Mouse (Mus musculus) heart, embryonic 10.5 days (tissue): ENCODE results near the gene Dlx6. TPM values are rescaled to one million over a fixed set of nuclear protein-coding genes. Genes with fewer than 3 reads are reported as not detected.

Experiments
- DNase-seq: peaks from one replicate; pipeline ENCODE4 v3.0.0-alpha.2; 2017; ENCODE audit warnings: low spot score
- H3K27ac ChIP-seq: fragments of 300-500 bp; sonication (generic); 2 replicates; pipeline ENCODE4 v1.5.1; 2016; ENCODE audit warnings: mild to moderate bottlenecking
- H3K27me3 ChIP-seq: fragments of 300-500 bp; sonication (generic); 2 replicates; pipeline ENCODE4 v1.6.1; 2016; ENCODE audit warnings: mild to moderate bottlenecking; ENCODE audit not compliant: poor library complexity, insufficient read depth, severe bottlenecking
- H3K36me3 ChIP-seq: fragments of 300-500 bp; sonication (generic); 2 replicates; pipeline ENCODE4 v1.6.1; 2016; ENCODE audit warnings: mild to moderate bottlenecking, moderate library complexity
- H3K4me1 ChIP-seq: fragments of 300-500 bp; sonication (generic); 2 replicates; pipeline ENCODE4 v1.6.1; 2016; ENCODE audit warnings: mild to moderate bottlenecking
- H3K4me3 ChIP-seq: fragments of 300-500 bp; sonication (generic); 2 replicates; pipeline ENCODE4 v1.5.1; 2016; ENCODE audit warnings: mild to moderate bottlenecking, moderate library complexity
- H3K9me3 ChIP-seq: fragments of 300-500 bp; sonication (generic); 2 replicates; pipeline ENCODE4 v1.6.1; 2016; ENCODE audit warnings: mild to moderate bottlenecking, moderate library complexity
- WGBS: fragments of 180-500 bp; shearing (Covaris S2); methylation state at CpG from one replicate; pipeline ENCODE4 v1.1.7; 2016; 5-methylcytosine and 5-hydroxymethylcytosine counted together
- polyA plus RNA-seq: library from polyadenylated mRNA; unstranded; fragments of >200 nt; fragmentation: Nextera tagmentation; extraction: Ambion mirVana; gene quantifications from 2 replicates; pipeline ENCODE4 v1.2.1, GENCODE M21; 2016

The Dlx6 gene
- polyA plus RNA-seq, 1 experiment from 2014 or later, result 0.23 TPM

DNA sequence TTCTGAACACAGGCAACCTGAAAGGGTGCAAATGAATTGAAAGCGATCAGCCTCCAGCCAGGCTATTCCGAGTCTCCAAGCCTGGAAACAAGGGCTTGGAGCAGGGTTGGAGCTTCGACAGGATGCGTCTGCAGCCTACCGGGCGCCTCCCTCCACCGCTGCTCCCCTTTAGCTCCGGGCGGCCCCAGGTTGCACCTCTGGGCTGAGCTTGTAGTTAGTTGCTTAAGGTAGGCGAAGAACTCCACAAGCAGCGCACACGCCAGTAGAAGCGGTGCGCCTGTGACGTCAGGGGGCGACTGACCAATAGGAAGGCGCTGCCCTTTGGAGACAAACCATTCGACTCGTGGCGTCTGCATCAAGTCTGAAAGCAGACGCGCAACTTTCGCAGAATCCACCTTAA lies 523 bp upstream of the Dlx6 start:
- peak; percentile 90 for DNase-seq
- Histone ChIP-seq H3K4me3 (peak overlapping the region; percentile 67), H3K9me3 (no peaks in the 10 kb centered on the region), H3K4me1 (peaks cover 21% of the 10 kb centered on the region), H3K36me3 (no peaks in the 10 kb centered on the region), H3K27ac (no peak overlapping the region), H3K27me3 (peaks cover 99% of the 10 kb centered on the region)
- WGBS, result 0% methylated on average over 23 of the region's 23 CpGs

DNA sequence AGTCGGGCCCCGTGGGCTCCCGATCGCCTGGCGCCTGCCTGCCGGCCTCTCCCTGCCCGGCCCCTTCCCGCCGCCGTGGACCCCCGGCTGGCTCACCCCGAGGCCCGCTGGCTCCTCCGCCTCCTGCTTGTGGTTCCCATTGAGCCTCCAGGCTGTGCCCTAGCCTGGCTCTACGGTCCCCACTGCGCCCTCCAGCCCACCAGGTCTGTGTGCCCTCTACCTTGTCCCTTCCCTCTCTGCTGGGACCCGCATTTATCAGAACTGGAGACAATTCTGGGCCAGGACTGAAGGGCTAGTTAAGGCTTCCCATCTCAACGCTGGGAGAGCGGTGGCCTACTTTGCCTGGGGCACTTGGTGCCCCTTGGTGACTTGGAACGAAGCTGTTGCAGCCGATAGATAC lies 821 bp downstream of the Dlx6 start:
- DNase-seq, result no peak
- Histone ChIP-seq H3K36me3 (no peaks in the 10 kb centered on the region), H3K4me1 (peaks cover 21% of the 10 kb centered on the region)

DNA sequence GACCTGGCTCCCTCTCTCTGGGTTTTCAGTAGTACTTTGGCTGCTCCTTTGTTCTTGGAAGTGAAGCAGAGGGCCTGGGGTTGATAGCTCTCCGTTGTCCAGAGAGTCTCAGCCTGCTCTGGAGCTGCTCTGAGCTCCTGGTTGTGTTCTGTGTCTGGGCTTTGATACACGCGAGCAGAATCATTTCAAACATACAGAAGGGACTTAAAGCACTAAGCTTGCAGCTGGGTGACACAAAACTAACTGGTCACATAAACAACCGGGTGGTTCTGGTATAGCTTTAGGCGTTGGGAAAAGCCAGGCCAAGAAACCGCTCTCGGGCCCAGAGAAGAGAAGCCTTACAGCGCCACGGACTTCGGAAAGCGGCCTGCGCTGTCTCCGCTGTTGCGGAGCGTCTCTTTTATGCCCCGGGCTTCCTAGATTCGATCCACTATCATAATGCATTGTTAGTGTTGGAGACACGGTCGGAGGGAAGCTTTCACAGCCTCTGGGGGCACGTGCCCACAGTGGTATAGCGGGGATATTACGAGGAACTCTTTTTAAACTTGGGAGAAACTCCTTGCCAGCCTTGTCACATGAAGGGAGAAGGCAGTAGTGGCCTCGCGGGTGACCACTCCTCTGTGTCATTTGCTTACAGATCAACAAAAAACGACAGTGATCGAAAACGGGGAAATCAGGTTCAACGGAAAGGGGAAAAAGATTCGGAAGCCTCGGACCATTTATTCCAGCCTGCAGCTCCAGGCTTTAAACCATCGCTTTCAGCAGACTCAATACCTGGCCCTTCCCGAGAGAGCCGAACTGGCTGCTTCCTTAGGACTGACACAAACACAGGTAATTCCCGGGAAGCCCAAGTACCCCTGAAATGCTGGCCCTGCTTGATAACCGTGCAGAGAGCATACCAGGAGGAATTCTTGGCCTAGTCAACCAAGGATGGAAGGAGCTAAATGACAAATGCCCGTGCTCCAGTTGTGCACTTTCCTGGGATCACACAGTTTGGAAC lies 1.6 kb downstream of the Dlx6 start:
- H3K27ac ChIP-seq, result no peak overlapping the region
- DNase-seq, result no peak
- 1% methylated on average over 36 of the region's 36 CpGs for WGBS

More for the DNA sequence above, 821 bp downstream of the Dlx6 start:
- peaks cover 99% of the 10 kb centered on the region for H3K27me3 ChIP-seq
- peak overlapping the region; percentile 81 for H3K27ac ChIP-seq
- WGBS, result 1% methylated on average over 21 of the region's 21 CpGs
- H3K9me3 ChIP-seq, result no peaks in the 10 kb centered on the region
- H3K4me3 ChIP-seq, result peak overlapping the region; percentile 67

DNA sequence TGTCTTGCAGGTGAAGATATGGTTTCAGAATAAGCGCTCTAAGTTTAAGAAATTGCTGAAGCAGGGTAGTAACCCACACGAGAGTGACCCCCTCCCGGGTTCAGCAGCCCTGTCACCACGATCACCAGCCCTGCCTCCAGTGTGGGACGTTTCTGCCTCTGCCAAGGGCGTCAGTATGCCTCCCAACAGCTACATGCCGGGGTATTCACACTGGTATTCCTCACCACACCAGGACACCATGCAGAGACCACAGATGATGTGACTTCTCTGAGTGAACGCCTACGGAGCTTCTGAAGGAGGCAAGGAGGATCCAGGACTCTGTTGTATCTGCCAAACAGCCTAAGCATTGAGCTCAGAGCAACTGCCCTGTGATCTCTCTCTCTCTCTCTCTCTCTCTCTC lies 3.9 kb downstream of the Dlx6 start:
- Histone ChIP-seq H3K9me3 (no peaks in the 10 kb centered on the region), H3K4me3 (no peak overlapping the region), H3K36me3 (no peaks in the 10 kb centered on the region), H3K27ac (no peak overlapping the region), H3K27me3 (peaks cover 100% of the 10 kb centered on the region), H3K4me1 (peaks cover 12% of the 10 kb centered on the region)
- no peak for DNase-seq
- 4% methylated on average over 9 of the region's 9 CpGs for WGBS

More for the DNA sequence above, 1.6 kb downstream of the Dlx6 start:
- H3K9me3 ChIP-seq, result no peaks in the 10 kb centered on the region
- peaks cover 20% of the 10 kb centered on the region for H3K4me1 ChIP-seq
- peaks cover 99% of the 10 kb centered on the region for H3K27me3 ChIP-seq
- no peaks in the 10 kb centered on the region for H3K36me3 ChIP-seq
- peak overlapping the region; percentile 67 for H3K4me3 ChIP-seq

DNA sequence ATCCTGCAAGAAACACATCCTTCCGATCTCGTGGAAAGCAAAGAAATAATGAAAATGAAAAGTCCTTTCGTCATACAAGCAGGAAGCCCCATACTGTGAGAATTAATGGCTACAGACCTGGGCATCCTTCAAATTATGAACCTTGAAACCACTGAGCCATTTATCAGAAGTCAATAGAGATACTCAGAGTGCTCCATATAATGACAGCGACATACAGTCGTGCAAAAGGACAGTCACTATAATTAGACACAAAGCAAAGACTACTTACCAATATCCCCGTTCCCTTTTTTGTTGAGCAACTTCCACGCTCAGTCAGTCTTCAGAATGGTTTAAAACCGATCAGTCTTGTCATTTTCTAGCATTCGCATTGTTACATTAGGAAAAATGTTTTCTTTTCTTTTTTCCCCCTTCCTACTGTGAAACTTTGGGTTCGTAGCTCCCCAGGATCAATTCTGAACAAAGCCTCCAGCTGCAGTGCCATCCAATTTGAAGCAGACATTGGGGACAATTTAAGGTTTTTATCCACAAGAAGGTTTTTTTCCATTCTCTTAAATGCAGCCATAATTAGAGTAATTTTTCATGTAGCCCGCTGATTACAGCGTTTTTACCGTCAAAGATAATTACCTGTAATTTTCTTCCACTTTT lies 6.0 kb downstream of the Dlx6 start:
- Histone ChIP-seq H3K27me3 (peaks cover 100% of the 10 kb centered on the region), H3K9me3 (no peaks in the 10 kb centered on the region), H3K27ac (no peak overlapping the region), H3K4me1 (peaks cover 4% of the 10 kb centered on the region), H3K4me3 (no peak overlapping the region), H3K36me3 (no peaks in the 10 kb centered on the region)
- no peak for DNase-seq
- 4% methylated on average over 13 of the region's 13 CpGs for WGBS

DNA sequence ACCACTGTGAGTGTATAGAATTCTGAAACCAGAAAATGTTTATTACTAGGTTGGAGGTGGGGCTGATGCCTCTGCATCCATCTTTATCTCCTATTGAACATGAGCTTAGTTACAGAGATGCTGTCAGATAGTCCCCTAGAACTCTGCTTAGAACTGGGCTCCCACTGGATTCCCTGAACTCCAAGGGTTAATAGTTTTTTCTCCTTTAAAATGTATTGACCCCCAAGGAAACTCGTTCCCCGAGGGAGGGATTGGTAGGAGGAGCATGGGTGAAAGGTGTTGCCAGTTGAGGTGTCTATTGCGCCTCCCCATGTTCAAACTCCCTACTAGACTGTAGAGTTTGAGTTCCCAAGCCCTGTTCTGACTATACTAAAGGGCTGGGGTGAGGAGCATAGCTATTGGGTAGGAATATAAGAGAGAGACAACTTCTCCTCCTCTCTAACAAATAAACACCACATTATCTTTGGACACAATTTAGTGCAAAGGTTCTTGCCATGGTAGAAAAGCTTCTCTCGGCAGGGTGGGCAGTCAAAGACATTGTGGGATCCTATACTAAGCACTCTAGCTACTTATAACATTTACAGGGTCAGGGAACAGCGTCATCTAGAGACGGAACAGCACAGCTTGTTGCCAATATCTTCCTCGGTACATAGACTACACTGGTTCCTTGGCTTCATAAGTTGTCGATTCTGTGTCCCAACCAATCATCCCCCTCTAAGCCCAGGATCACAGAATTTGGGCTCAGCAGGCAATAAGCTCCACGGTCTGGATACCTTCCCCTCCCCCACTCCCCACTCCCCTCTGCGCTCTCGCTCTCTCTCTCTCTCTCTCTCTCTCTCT lies 7.0 kb downstream of the Dlx6 start:
- 2% methylated on average over 11 of the region's 11 CpGs for WGBS
- DNase-seq, result no peak
- H3K27me3 ChIP-seq, result peaks cover 100% of the 10 kb centered on the region
- no peak overlapping the region for H3K27ac ChIP-seq
- H3K9me3 ChIP-seq, result no peaks in the 10 kb centered on the region
- H3K4me1 ChIP-seq, result peaks cover 12% of the 10 kb centered on the region
- no peaks in the 10 kb centered on the region for H3K36me3 ChIP-seq
- H3K4me3 ChIP-seq, result no peak overlapping the region

DNA sequence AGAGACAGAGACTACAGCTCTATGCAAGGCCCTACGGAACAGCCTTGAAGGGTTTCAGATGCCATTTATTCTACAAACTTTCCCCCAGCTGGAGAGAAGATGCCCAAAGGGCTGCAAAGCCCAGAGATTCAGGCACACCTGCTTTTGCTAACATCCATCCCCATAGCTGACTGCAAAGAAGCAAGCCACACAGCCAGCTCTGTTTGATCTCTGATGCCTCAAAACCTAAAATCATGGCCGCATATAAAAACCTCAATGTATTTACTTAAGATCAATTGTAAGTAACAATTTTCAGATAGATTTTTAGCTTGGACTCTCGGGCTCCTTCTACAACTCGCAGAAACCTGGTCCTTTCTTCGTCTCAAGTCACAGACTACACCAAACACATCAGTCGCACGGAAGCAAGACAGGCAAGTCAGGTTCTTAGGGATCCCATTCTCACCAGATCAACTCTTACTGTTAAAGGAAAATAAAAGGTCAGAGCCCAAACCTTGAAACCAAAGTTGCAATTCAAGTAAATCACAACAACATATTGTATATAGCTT lies 7.8 kb downstream of the Dlx6 start:
- Histone ChIP-seq H3K36me3 (no peaks in the 10 kb centered on the region), H3K9me3 (no peaks in the 10 kb centered on the region), H3K4me1 (peaks cover 13% of the 10 kb centered on the region), H3K27ac (no peak overlapping the region), H3K27me3 (peaks cover 100% of the 10 kb centered on the region), H3K4me3 (no peak overlapping the region)
- WGBS, result 1% methylated on average over 7 of the region's 7 CpGs
- DNase-seq, result no peak

DNA sequence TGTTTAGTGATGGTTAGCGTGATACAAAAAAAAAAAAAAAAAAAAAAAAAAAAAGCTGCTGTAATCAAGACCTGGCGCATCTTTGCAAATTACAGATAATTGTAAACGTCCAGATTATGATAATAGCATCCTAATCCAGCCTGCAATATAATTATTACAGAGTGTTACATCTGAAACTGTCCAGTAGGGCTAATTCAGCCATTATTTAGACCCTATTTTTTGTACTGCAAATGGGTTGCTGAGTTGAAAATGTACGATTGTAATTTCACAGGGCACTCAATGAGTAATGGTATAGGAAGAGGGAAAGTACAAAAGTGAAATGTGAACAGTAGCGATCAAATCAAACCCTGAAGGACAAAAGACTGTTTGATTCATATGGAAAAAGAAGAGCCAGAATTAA lies 8.6 kb downstream of the Dlx6 start:
- 2% methylated on average over 5 of the region's 5 CpGs for WGBS
- no peak overlapping the region for H3K4me3 ChIP-seq
- H3K9me3 ChIP-seq, result no peaks in the 10 kb centered on the region
- H3K27me3 ChIP-seq, result peaks cover 100% of the 10 kb centered on the region
- H3K27ac ChIP-seq, result no peak overlapping the region
- no peak for DNase-seq
- H3K4me1 ChIP-seq, result peaks cover 13% of the 10 kb centered on the region
- H3K36me3 ChIP-seq, result no peaks in the 10 kb centered on the region

DNA sequence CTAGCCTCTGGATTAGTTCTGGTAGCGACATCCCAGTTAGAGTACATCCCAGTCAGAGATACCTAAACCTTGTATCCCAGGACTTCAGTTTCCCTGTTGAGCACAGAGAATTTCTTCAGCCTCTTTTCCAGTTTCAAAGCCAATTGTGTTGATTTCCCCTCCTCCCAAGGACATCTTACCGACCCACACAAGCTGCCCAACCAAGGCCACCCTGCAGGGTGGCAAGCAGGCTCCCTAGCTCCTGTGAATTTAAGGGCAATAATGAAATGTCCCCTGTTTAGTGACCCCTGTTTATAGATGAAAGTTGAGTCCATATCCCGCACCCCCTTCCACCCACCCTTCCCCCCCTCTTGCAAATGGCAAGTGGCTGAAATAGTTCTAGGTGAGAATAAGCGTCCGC lies 9.7 kb downstream of the Dlx6 start:
- Histone ChIP-seq H3K4me1 (peaks cover 13% of the 10 kb centered on the region), H3K27ac (no peak overlapping the region), H3K9me3 (no peaks in the 10 kb centered on the region), H3K36me3 (no peaks in the 10 kb centered on the region), H3K4me3 (no peak overlapping the region), H3K27me3 (peaks cover 100% of the 10 kb centered on the region)
- DNase-seq, result no peak
- 2% methylated on average over 5 of the region's 5 CpGs for WGBS

DNA sequence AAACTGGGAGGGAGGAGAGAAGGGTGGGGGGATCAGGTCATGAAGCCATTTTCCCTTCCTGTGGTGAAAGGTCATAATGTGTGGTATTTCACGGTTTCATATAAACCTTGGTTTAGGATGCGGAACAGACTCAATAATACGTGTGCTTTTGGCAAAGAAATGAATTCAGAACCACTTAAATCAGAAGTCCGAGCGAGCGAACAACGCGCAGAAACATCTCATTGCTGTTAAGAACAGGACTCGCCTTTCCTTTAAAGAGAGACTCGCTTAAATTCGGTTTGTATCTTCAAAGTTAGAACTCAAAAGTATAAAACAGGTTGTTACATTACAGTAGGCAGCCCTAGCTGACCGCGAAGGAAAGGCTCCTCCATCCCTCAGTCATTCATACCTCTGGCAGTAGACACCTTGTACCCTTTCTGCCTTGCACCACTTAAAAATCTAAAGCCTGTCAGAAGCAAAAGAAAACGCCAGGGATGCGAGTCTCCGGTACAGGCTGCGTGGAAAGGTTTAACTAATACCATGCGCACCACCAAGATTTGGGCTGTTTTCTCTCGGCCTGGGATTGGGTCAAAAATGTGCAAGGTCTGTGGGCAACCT lies 10.4 kb downstream of the Dlx6 start:
- WGBS, result under 1% methylated on average over 19 of the region's 19 CpGs

DNA sequence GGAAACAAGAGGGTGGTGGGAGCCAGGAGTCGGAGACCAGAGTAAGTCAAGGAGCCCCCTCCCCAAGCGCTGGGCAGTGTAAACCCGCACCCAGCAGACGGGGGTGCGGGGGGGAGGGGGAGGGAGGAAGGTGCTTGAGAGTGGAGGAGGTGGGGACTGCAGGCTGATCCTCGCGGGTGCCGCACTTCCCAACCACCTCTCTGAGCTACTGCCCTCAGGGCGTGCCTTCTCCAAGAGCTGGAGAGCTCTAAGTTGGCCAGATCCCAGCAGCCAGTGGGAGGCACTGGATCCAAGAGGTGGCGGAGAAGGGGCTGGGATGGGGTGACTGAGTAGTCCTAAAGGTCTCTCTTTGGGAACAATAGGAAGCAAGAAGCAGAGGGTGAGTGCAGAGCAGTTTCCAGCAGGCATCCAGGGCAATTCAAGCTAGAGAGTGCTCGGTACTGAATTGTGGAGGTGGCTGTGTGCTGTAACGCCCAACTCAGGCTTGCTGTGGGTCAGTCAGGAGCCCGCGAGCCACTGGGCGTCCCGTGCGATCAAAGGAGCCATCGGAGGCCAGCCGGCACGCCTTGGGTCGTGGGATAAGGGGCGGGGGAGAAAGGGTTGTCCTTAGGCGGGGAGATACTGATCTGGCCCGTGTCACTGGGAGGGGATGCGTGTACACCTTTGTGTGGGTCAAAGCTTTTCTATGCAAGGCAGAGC lies 11.1 kb downstream of the Dlx6 start:
- peak overlapping the region; percentile 25 for H3K4me3 ChIP-seq
- H3K9me3 ChIP-seq, result no peaks in the 10 kb centered on the region
- peaks cover 23% of the 10 kb centered on the region for H3K4me1 ChIP-seq
- peaks cover 100% of the 10 kb centered on the region for H3K27me3 ChIP-seq
- DNase-seq, result no peak
- WGBS, result 0% methylated on average over 25 of the region's 25 CpGs
- no peaks in the 10 kb centered on the region for H3K36me3 ChIP-seq
- H3K27ac ChIP-seq, result no peak overlapping the region; the same call in 1 of the 2 replicates

More for the DNA sequence above, 10.4 kb downstream of the Dlx6 start:
- Histone ChIP-seq H3K4me3 (no peak overlapping the region), H3K4me1 (peaks cover 19% of the 10 kb centered on the region), H3K9me3 (no peaks in the 10 kb centered on the region), H3K27ac (no peak overlapping the region), H3K36me3 (no peaks in the 10 kb centered on the region), H3K27me3 (peaks cover 100% of the 10 kb centered on the region)
- no peak for DNase-seq
